Mouse (Mus musculus): ENCODE measurements around the gene 2010111I01Rik. TPM values are rescaled to one million over a fixed set of nuclear protein-coding genes. Genes with fewer than 3 reads are reported as not detected.
A peak's percentile ranks its signal among the peaks of the same experiment; 100 is the strongest.

2010111I01Rik gene
- polyA plus RNA-seq, 1 experiment from 2014 or later = 122 TPM

- Histone ChIP-seq H3K4me3 (no peak overlapping the region), H3K27me3 (ENCODE audit: low read depth, poor library complexity, severe bottlenecking) (no peaks in the 10 kb centered on the region), H3K4me1 (peaks cover 2% of the 10 kb centered on the region; the same call in 1 of the 2 replicates), H3K9me3 (replicated peaks) (no peaks in the 10 kb centered on the region), H3K36me3 (no peaks in the 10 kb centered on the region), H3K27ac (no peak overlapping the region)
- DNase-seq (ENCODE audit: low spot score) = no peak
- WGBS = 87% methylated on average over 1 of the region's 1 CpGs
These were observed 74.2 kb downstream of the 2010111I01Rik start for GRCm38 (mm10) chr13:63038871-63039270.

DNA sequence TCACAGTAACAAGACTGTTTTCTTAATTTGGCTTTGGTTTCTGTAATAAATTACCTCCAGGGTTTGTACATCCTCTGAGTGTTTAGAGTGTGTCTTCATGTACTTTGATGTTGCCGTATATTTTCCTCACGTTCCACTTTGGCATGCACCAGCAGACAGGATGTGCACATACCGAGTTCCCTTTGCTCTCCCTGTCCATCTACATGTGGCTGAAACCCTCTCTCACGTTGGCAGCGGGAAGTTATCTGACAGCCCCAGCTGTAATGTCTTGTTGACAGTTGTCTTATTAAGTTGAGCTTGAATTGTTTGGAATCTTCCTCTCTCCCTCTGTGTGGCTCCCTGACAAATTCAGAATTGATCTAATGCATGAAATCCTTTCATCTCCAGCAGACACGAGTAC, 74.6 kb downstream of the 2010111I01Rik start:
- no peak for DNase-seq (ENCODE audit: low spot score)
- Histone ChIP-seq H3K4me3 (no peak overlapping the region), H3K4me1 (peaks cover 5% of the 10 kb centered on the region; the same call in 1 of the 2 replicates), H3K27ac (no peak overlapping the region), H3K9me3 (replicated peaks) (no peaks in the 10 kb centered on the region), H3K36me3 (no peaks in the 10 kb centered on the region), H3K27me3 (ENCODE audit: low read depth, poor library complexity, severe bottlenecking) (no peaks in the 10 kb centered on the region)
- 42% methylated on average over 6 of the region's 6 CpGs for WGBS

GRCm38 (mm10) chr13:63039848-63040247, 75.2 kb downstream of the 2010111I01Rik start:
- Histone ChIP-seq H3K4me3 (no peak overlapping the region), H3K4me1 (peaks cover 5% of the 10 kb centered on the region; the same call in 1 of the 2 replicates), H3K36me3 (no peaks in the 10 kb centered on the region), H3K27ac (no peak overlapping the region), H3K9me3 (replicated peaks) (no peaks in the 10 kb centered on the region), H3K27me3 (ENCODE audit: low read depth, poor library complexity, severe bottlenecking) (no peaks in the 10 kb centered on the region)
- no peak for DNase-seq (ENCODE audit: low spot score)
- WGBS = 88% methylated on average over 2 of the region's 2 CpGs

DNA sequence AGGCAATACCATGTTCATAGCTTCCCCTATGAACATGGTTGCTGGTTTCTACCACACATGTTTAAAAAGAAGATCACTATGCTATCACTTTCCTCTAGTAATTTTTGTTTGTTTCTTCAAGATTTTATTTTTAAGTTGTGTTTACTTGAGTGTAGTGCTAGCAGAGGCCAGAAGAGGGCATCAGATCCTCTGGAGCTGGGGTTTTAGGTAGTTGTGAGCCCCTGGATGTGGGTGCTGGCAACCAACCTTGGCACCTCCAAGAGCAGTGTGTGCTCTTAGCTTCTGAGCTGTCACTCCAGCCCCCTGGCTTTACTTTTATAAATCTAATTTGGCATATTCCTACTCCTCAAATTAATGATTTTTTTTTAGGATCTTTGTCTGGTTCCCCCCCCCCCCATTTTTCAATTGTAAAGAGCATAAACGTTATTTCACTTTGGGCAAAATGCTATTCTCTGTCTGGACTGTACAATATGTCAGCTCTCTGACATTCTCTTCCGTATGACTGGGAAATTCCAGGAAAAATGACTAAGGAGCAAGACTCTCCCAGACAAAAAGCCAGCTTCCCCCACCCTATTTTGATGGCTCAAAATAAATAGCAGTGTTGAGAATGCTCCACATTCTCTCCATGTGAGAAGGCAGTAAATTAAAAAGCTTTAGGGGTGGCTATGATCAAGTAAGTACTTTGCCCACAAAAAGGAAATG, 81.0 kb downstream of the 2010111I01Rik start:
- H3K27me3 ChIP-seq (ENCODE audit: low read depth, poor library complexity, severe bottlenecking) = no peaks in the 10 kb centered on the region
- H3K4me3 ChIP-seq = no peak overlapping the region
- no peaks in the 10 kb centered on the region for H3K36me3 ChIP-seq
- H3K27ac ChIP-seq = no peak overlapping the region
- 83% methylated on average over 2 of the region's 2 CpGs for WGBS
- H3K9me3 ChIP-seq (replicated peaks) = no peaks in the 10 kb centered on the region; the same call in 1 of the 2 replicates
- no peak for DNase-seq (ENCODE audit: low spot score)
- H3K4me1 ChIP-seq = peaks cover 21% of the 10 kb centered on the region

GRCm38 (mm10) chr13:63046206-63047020, 81.7 kb downstream of the 2010111I01Rik start:
- peak overlapping the region; percentile 50; the same call in 1 of the 2 replicates for H3K27ac ChIP-seq
- H3K4me3 ChIP-seq = no peak overlapping the region
- H3K27me3 ChIP-seq (ENCODE audit: low read depth, poor library complexity, severe bottlenecking) = no peaks in the 10 kb centered on the region
- no peaks in the 10 kb centered on the region; the same call in 1 of the 2 replicates for H3K9me3 ChIP-seq (replicated peaks)
- no peaks in the 10 kb centered on the region for H3K36me3 ChIP-seq
- H3K4me1 ChIP-seq = peaks cover 21% of the 10 kb centered on the region
- peak; percentile 76 for DNase-seq (ENCODE audit: low spot score)
- WGBS = 44% methylated on average over 7 of the region's 7 CpGs

GRCm38 (mm10) chr13:63063706-63064105, 99.0 kb downstream of the 2010111I01Rik start:
- Histone ChIP-seq H3K4me3 (no peak overlapping the region), H3K9me3 (replicated peaks) (no peaks in the 10 kb centered on the region), H3K27me3 (ENCODE audit: low read depth, poor library complexity, severe bottlenecking) (no peaks in the 10 kb centered on the region), H3K4me1 (peaks cover 8% of the 10 kb centered on the region), H3K36me3 (no peaks in the 10 kb centered on the region), H3K27ac (no peak overlapping the region)
- DNase-seq (ENCODE audit: low spot score) = no peak
- WGBS = 88% methylated on average over 1 of the region's 1 CpGs

- Histone ChIP-seq H3K4me3 (no peak overlapping the region), H3K27ac (no peak overlapping the region), H3K9me3 (replicated peaks) (no peaks in the 10 kb centered on the region), H3K27me3 (ENCODE audit: low read depth, poor library complexity, severe bottlenecking) (no peaks in the 10 kb centered on the region), H3K4me1 (peaks cover 9% of the 10 kb centered on the region), H3K36me3 (no peaks in the 10 kb centered on the region)
- 81% methylated on average over 1 of the region's 1 CpGs for WGBS
- no peak for DNase-seq (ENCODE audit: low spot score)
These were observed 101.9 kb downstream of the 2010111I01Rik start for GRCm38 (mm10) chr13:63066607-63067006.

DNA sequence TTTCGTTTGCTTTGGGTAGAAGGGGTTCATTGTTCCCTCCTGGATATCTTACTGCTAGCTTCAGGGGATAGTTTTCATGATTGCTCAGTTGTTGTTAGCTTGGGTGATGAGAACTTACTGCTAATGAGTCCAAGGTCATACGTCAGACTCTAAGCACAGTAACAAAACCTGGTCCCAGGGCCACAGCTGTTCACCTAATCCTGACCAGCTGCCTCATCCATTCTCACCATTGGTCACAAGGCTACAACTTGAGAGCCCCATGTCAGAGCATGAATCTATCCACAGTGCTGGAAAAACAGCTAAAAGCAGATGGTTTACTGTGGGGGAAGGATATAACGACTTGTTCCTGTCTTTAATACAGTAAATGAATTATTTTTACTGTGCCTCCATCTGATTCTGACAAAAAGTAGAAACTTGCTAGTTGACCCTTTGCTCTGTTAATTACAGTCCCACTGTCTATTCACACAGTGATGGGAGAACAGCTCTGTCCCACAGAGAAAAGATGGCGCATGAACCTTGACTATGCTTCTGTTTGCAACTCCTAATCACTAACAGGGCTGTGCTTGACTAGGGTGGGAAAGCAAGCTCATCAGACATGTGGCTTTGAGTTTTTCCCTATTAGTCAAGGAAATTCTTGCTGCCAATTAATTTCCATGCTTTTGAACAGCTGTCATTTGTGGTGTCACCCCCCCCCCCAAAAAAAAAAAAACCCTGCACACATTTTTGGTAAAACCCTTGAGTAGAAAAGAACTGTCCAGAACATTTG, 103.9 kb downstream of the 2010111I01Rik start:
- Histone ChIP-seq H3K27ac (peak overlapping the region; percentile 33; the same call in 1 of the 2 replicates), H3K36me3 (no peaks in the 10 kb centered on the region), H3K27me3 (ENCODE audit: low read depth, poor library complexity, severe bottlenecking) (no peaks in the 10 kb centered on the region), H3K4me3 (no peak overlapping the region), H3K4me1 (peaks cover 18% of the 10 kb centered on the region), H3K9me3 (replicated peaks) (no peaks in the 10 kb centered on the region)
- WGBS = 46% methylated on average over 4 of the region's 4 CpGs
- peak; percentile 51 for DNase-seq (ENCODE audit: low spot score)

DNA sequence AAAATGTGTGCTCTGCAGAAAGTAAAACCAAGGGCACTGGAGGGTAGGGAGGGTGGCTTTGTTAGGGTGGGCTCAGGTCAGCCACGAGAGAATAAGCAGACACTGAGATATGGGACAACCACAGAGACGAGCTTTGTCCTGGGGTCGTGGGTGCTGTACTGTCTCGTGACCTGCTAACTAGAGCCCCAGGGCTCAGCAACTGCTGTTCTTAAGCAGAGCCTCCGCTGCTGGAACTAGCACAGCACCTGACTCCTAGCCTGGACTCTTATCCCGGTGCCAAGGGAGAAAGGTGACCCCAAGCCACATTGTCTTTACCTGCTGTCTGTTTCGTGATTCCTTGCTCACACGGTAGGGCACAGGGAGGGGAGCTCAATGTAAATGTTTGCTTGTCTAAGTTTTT, 107.2 kb downstream of the 2010111I01Rik start:
- Histone ChIP-seq H3K36me3 (no peaks in the 10 kb centered on the region), H3K27me3 (ENCODE audit: low read depth, poor library complexity, severe bottlenecking) (no peaks in the 10 kb centered on the region), H3K9me3 (replicated peaks) (no peaks in the 10 kb centered on the region), H3K4me1 (peaks cover 29% of the 10 kb centered on the region), H3K4me3 (no peak overlapping the region), H3K27ac (peak overlapping the region; percentile 69; the same call in 1 of the 2 replicates)
- no peak for DNase-seq (ENCODE audit: low spot score)
- WGBS = 68% methylated on average over 8 of the region's 8 CpGs

GRCm38 (mm10) chr13:63072376-63072775, 107.7 kb downstream of the 2010111I01Rik start:
- Histone ChIP-seq H3K9me3 (replicated peaks) (no peaks in the 10 kb centered on the region), H3K27ac (peak overlapping the region; percentile 31; the same call in 1 of the 2 replicates), H3K4me3 (no peak overlapping the region), H3K4me1 (peaks cover 29% of the 10 kb centered on the region), H3K36me3 (no peaks in the 10 kb centered on the region), H3K27me3 (ENCODE audit: low read depth, poor library complexity, severe bottlenecking) (no peaks in the 10 kb centered on the region)
- DNase-seq (ENCODE audit: low spot score) = no peak
- 19% methylated on average over 3 of the region's 3 CpGs for WGBS

- DNase-seq (ENCODE audit: low spot score) = no peak
- H3K4me3 ChIP-seq = no peak overlapping the region
- H3K27me3 ChIP-seq (ENCODE audit: low read depth, poor library complexity, severe bottlenecking) = no peaks in the 10 kb centered on the region
- 41% methylated on average over 9 of the region's 9 CpGs for WGBS
- H3K4me1 ChIP-seq = peaks cover 20% of the 10 kb centered on the region
- H3K27ac ChIP-seq = peak overlapping the region; percentile 56; the same call in 1 of the 2 replicates
- H3K36me3 ChIP-seq = no peaks in the 10 kb centered on the region
- no peaks in the 10 kb centered on the region for H3K9me3 ChIP-seq (replicated peaks)
These were observed 109.4 kb downstream of the 2010111I01Rik start for GRCm38 (mm10) chr13:63073911-63074675.

- Histone ChIP-seq H3K36me3 (no peaks in the 10 kb centered on the region), H3K27me3 (ENCODE audit: low read depth, poor library complexity, severe bottlenecking) (no peaks in the 10 kb centered on the region), H3K4me3 (no peak overlapping the region), H3K9me3 (replicated peaks) (no peaks in the 10 kb centered on the region), H3K4me1 (peaks cover 20% of the 10 kb centered on the region), H3K27ac (no peak overlapping the region)
- no peak for DNase-seq (ENCODE audit: low spot score)
- WGBS = 55% methylated on average over 3 of the region's 3 CpGs
These were observed 109.9 kb downstream of the 2010111I01Rik start for GRCm38 (mm10) chr13:63074676-63074991.
